Mouse (Mus musculus): ENCODE measurements around the gene Acap2.

DNA sequence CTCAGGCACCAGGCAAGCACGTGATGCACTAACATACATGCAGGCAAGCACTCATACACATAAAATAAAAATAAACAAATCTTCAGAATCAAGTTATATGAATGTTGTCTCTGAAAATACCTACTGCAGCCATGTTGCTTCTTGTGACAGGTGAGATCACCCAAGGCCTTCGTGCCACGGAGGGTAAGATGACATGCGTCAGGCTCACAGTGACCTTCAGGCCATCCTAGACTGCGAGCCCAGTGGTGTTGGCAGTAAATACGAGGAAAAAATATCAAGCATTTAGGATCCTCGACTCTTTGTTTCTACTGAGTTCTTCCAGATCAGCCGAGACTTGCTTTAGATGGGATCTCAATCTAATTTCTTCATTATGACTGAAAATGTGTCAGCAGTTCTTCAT lies 10.6 kb downstream of the Acap2 start:
- TF ChIP-seq GATA1 (IDR thresholded peaks at IDR 0.05; ENCODE audit: low read length) (no peak), TAL1 (IDR thresholded peaks at IDR 0.05; ENCODE audit: low read length) (no peak)
